Mouse (Mus musculus) olfactory bulb, adult 2 months (tissue): Measurements from ENCODE around the gene Ak1.

ENCODE experiments used
- CTCF ChIP-seq: fragments of 200-500 bp; IDR thresholded peaks from 2 replicates; pipeline ENCODE4 v1.5.1; 2012; ENCODE audit warnings: low read depth, mild to moderate bottlenecking, low read length, moderate library complexity; ENCODE audit not compliant: insufficient read depth
- POLR2A ChIP-seq: fragments of 200-500 bp; IDR thresholded peaks from 2 replicates; pipeline ENCODE4 v1.6.1; 2012; ENCODE audit warnings: mild to moderate bottlenecking, low read depth, low read length, moderate library complexity; ENCODE audit not compliant: insufficient read depth

- TF ChIP-seq CTCF (no peak), POLR2A (no peak)
Observed at GRCm38 (mm10) chr2:32655826-32656225, 34.3 kb downstream of the Ak1 start.
